Mouse (Mus musculus) limb, embryonic 11.5 days (tissue): ENCODE measurements around the gene Casd1. TPM values are rescaled to one million over a fixed set of nuclear protein-coding genes. Genes with fewer than 3 reads are reported as not detected.

Experiments used
- ATAC-seq: fragments of 200-750 bp; cut with Nextera tagmentation; 2 replicates; pipeline ENCODE4 v1.8.0; 2017; ENCODE audit warnings: low read depth; ENCODE audit not compliant: insufficient number of reproducible peaks, low FRiP score, low TSS enrichment
- DNase-seq: peaks from one replicate; pipeline ENCODE4 v3.0.0-alpha.2; 2015; ENCODE audit warnings: low spot score
- H3K27ac ChIP-seq: fragments of 300-500 bp; sonication (generic); replicated peaks from 2 replicates; pipeline ENCODE4 v1.5.1; 2014; ENCODE audit warnings: low read depth, mild to moderate bottlenecking, low read length
- H3K27me3 ChIP-seq: fragments of 300-500 bp; sonication (generic); 2 replicates; pipeline ENCODE4 v1.6.1; 2014; ENCODE audit warnings: mild to moderate bottlenecking, low read length, mixed read lengths; ENCODE audit not compliant: control insufficient read depth, insufficient read depth
- H3K36me3 ChIP-seq: fragments of 300-500 bp; sonication (generic); 2 replicates; pipeline ENCODE4 v1.6.1; 2014; ENCODE audit warnings: mild to moderate bottlenecking, low read length, moderate library complexity, mixed read lengths; ENCODE audit not compliant: control insufficient read depth, insufficient read depth
- H3K4me1 ChIP-seq: fragments of 300-500 bp; sonication (generic); 2 replicates; pipeline ENCODE4 v1.6.1; 2014; ENCODE audit warnings: low read length, mixed read lengths; ENCODE audit not compliant: control insufficient read depth, insufficient read depth
- H3K4me2 ChIP-seq: fragments of 300-500 bp; sonication (generic); 2 replicates; pipeline ENCODE4 v1.6.1; 2014; ENCODE audit warnings: low read depth, mild to moderate bottlenecking, moderate library complexity; ENCODE audit not compliant: severe bottlenecking
- H3K4me3 ChIP-seq: fragments of 300-500 bp; sonication (generic); 2 replicates; pipeline ENCODE4 v1.5.1; 2014; ENCODE audit warnings: low read depth, low read length
- H3K9ac ChIP-seq: fragments of 300-500 bp; sonication (generic); 2 replicates; pipeline ENCODE4 v1.6.1; 2014; ENCODE audit warnings: mild to moderate bottlenecking, low read length
- H3K9me3 ChIP-seq: fragments of 300-500 bp; sonication (generic); 2 replicates; pipeline ENCODE4 v1.6.1; 2016; ENCODE audit warnings: low read length; ENCODE audit not compliant: control insufficient read depth
- WGBS: fragments of 180-500 bp; shearing (Covaris S2); extraction: QIAGEN DNeasy Blood & Tissue Kit; methylation state at CpG from one replicate; pipeline ENCODE4 v1.1.7; 2014; 5-methylcytosine and 5-hydroxymethylcytosine counted together
- polyA plus RNA-seq: library from polyadenylated mRNA; unstranded; fragments of >200 nt; fragmentation: Nextera tagmentation; extraction: Ambion mirVana; gene quantifications from 2 replicates; pipeline ENCODE4 v1.2.1, GENCODE M21; 2014

Casd1 gene
- polyA plus RNA-seq, 1 experiment from 2014 or later: 79.2 TPM

DNA sequence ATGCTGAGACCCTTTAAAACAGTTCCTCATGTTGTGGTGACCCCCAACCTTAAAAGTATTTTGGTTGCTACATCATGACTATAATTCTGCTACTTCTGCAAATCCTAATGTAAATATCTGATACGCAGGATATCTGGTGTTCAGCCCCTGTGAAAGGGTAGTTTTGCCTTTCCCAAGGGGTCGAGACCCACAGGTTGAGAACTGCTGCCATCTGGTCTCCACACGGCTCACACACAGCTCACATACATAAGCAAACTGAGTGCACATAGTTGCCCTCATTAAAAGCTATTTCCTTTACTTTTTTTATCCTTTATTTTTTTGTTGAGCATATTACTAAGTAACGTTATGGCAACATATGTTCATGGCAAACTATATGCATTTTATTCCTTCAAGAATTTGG, 30.2 kb upstream of the Casd1 start:
- H3K4me3 ChIP-seq: no peak overlapping the region
- WGBS: 18% methylated on average over 4 of the region's 4 CpGs
- H3K27me3 ChIP-seq: no peaks in the 10 kb centered on the region
- DNase-seq: peak; percentile 86
- no peaks in the 10 kb centered on the region for H3K36me3 ChIP-seq
- H3K4me1 ChIP-seq: peaks cover 10% of the 10 kb centered on the region; the same call in 1 of the 2 replicates
- H3K9ac ChIP-seq: no peak overlapping the region
- no peak overlapping the region for H3K4me2 ChIP-seq
- H3K9me3 ChIP-seq: no peaks in the 10 kb centered on the region
- peak; percentile 67; the same call in 1 of the 2 replicates for ATAC-seq
- H3K27ac ChIP-seq: peak overlapping the region; percentile 56; the same call in 1 of the 2 replicates

DNA sequence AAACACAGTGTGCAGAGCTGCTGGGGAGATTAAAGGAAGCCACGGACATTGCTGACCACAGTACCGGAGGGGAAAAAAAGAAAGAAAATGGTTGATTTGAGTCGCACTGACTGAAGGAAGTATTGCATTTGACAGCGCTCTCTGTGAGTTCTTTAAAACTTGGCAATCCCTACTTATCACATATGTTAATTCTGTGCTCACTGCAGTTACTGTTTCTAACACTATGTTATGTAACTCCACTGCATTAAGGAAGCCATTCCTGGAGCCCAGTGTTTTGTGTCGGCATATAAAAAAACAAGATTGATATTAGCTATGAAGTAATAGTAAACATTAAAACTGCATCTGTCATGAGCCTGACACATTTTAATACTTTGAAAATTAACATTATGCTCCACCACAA, 22.9 kb upstream of the Casd1 start:
- WGBS: 66% methylated on average over 5 of the region's 5 CpGs
- Histone ChIP-seq H3K9me3 (no peaks in the 10 kb centered on the region), H3K27ac (no peak overlapping the region), H3K4me3 (no peak overlapping the region), H3K36me3 (no peaks in the 10 kb centered on the region), H3K9ac (no peak overlapping the region), H3K4me1 (0 out of 2 replicates have a peak, but pooled peaks cover 2% of the 10 kb centered on the region), H3K27me3 (no peaks in the 10 kb centered on the region), H3K4me2 (no peak overlapping the region)
- ATAC-seq (no peak), DNase-seq (no peak)

DNA sequence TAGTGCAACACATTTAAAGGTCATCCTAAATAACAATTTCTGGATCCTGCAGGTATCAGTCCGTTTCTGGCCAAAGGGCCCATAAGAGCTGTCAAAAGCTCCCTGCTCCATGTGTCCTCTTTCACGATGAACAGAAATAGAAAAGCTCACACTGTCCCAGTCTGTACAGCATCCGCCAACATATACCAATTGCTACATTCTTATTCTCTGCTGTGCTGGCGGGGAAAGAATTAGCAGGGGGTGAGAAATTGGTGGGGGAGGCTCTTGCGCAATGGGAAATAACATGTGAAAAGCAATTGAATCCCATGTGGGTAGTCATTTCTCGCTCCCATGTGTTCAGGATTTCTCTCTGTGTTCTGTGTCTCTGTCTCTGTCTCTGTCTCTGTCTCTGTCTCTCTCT, 22.3 kb upstream of the Casd1 start:
- 0 out of 2 replicates have a peak, but pooled peaks cover 4% of the 10 kb centered on the region for H3K4me1 ChIP-seq
- H3K4me3 ChIP-seq: no peak overlapping the region
- no peak for ATAC-seq
- 84% methylated on average over 6 of the region's 6 CpGs for WGBS
- H3K4me2 ChIP-seq: no peak overlapping the region
- H3K27ac ChIP-seq: no peak overlapping the region
- H3K9ac ChIP-seq: no peak overlapping the region
- no peaks in the 10 kb centered on the region for H3K9me3 ChIP-seq
- H3K27me3 ChIP-seq: no peaks in the 10 kb centered on the region
- no peaks in the 10 kb centered on the region for H3K36me3 ChIP-seq
- DNase-seq: no peak

DNA sequence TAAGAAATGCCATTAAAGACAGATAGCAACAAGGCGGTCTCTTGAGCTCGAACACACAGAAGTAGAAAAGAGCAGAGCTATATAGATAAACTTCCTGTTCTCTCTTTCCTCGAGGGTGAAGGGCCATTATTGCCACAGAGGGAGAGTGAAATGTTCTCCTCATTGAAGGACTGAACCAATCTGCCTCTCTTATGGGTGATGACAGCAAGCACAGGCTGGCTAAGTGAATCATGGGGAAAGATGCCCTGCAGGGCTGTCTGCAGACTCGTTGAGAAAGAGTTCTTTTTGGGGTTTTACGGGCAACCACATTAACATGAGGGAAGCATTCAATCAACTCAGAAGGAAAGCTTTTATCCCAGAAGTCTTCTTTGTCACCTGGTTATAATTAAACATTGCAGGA, 21.0 kb upstream of the Casd1 start:
- Histone ChIP-seq H3K9ac (no peak overlapping the region), H3K27me3 (no peaks in the 10 kb centered on the region), H3K4me1 (0 out of 2 replicates have a peak, but pooled peaks cover 4% of the 10 kb centered on the region), H3K27ac (no peak overlapping the region), H3K9me3 (no peaks in the 10 kb centered on the region), H3K36me3 (no peaks in the 10 kb centered on the region), H3K4me3 (no peak overlapping the region), H3K4me2 (no peak overlapping the region)
- DNase-seq (no peak), ATAC-seq (no peak)
- 25% methylated on average over 5 of the region's 5 CpGs for WGBS

DNA sequence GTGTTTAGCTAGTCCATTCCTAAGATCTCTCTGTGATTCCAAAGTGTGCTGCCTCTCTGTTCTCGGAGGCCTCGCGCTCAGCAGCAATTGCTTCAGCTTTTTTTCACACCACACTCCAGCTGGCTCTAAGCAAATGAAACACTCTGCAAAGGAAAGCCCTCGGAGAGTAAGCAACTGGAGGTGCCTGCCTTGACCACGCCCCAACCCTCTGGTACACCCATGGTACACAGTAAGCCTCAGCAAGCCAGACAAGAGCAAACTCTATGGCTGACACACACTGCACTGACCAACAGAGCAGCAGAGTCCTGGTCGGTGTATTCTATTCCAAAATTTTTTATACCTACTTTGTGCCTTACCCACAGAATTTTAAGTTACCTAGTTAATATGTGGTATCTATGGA, 17.2 kb upstream of the Casd1 start:
- 0 out of 2 replicates have a peak, but pooled peaks cover 4% of the 10 kb centered on the region for H3K4me1 ChIP-seq
- ATAC-seq: no peak
- DNase-seq: no peak
- WGBS: 35% methylated on average over 6 of the region's 6 CpGs
- no peak overlapping the region for H3K27ac ChIP-seq
- no peak overlapping the region for H3K4me2 ChIP-seq
- no peaks in the 10 kb centered on the region for H3K9me3 ChIP-seq
- H3K36me3 ChIP-seq: no peaks in the 10 kb centered on the region
- no peak overlapping the region for H3K4me3 ChIP-seq
- no peaks in the 10 kb centered on the region for H3K27me3 ChIP-seq
- H3K9ac ChIP-seq: no peak overlapping the region

DNA sequence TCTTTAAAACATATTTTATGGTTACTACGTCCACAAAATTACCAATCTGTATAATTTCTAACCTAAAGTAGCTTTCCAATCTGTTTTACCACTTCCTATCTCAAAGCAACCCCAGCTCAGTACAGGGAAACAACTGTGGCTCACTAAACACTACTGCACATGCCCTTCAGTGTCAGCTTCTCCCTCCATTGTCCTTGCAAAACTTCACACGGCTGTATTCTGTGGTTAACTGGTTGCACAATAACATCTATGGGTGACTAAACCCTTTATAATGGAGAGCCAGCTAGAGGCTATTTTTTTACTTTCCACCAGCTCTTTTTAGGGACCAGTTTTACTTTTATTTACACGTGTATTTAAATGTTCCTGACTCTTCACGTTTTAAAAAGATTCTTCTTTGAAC, 12.7 kb upstream of the Casd1 start:
- DNase-seq (no peak), ATAC-seq (no peak)
- no peak overlapping the region for H3K4me2 ChIP-seq
- 0 out of 2 replicates have a peak, but pooled peaks cover under 1% of the 10 kb centered on the region for H3K4me1 ChIP-seq
- no peak overlapping the region for H3K27ac ChIP-seq
- H3K9ac ChIP-seq: no peak overlapping the region
- no peaks in the 10 kb centered on the region for H3K36me3 ChIP-seq
- no peak overlapping the region for H3K4me3 ChIP-seq
- H3K9me3 ChIP-seq: no peaks in the 10 kb centered on the region
- no peaks in the 10 kb centered on the region for H3K27me3 ChIP-seq
- WGBS: 85% methylated on average over 4 of the region's 4 CpGs

DNA sequence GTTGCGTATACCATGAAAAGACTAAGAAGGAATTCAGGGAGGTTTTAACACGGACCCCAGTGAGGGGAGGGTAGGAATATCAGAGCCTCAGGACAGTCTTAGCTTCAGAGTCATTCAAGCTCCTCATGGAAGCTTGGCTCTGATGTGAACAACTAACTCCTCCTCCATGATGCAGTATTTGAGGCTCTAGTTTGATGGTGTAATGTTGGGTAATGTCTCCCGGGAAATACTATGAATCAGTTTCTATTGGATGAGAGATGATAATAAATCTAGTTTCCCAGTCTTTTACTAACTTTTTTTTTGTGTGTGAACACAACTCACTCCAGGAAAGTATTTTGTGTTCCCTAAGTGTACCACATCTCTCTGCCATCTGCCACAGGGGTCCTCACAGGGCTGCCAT, 11.9 kb upstream of the Casd1 start:
- no peak for ATAC-seq
- 93% methylated on average over 3 of the region's 3 CpGs for WGBS
- DNase-seq: no peak

DNA sequence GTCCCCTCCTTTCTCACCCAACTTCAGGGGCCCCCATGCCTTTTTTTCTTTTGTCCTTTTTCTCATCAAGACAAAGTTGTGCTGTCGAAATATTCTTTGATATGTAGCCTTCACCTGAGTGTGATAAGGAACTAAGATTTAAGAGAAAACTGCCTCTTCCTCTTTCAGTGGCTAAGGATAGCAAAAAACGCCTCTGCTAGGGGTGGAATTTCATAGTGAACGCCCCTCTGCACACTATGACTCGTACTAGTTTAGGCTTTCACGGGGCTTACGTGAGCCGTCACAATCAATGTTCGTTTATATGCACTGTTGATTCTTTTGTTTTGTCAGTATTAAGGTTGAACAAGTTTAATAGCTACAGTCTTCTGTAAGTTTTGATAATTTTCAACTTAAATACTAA, 10.6 kb upstream of the Casd1 start:
- 79% methylated on average over 8 of the region's 8 CpGs for WGBS
- Histone ChIP-seq H3K9ac (no peak overlapping the region), H3K4me1 (no peaks in the 10 kb centered on the region), H3K4me2 (no peak overlapping the region), H3K27ac (no peak overlapping the region), H3K9me3 (no peaks in the 10 kb centered on the region), H3K27me3 (no peaks in the 10 kb centered on the region), H3K36me3 (no peaks in the 10 kb centered on the region), H3K4me3 (no peak overlapping the region)
- no peak for DNase-seq
- no peak for ATAC-seq

More for the DNA sequence above, 11.9 kb upstream of the Casd1 start:
- Histone ChIP-seq H3K36me3 (no peaks in the 10 kb centered on the region), H3K27ac (no peak overlapping the region), H3K4me1 (no peaks in the 10 kb centered on the region), H3K4me2 (no peak overlapping the region), H3K4me3 (no peak overlapping the region), H3K9ac (no peak overlapping the region), H3K9me3 (no peaks in the 10 kb centered on the region), H3K27me3 (no peaks in the 10 kb centered on the region)

DNA sequence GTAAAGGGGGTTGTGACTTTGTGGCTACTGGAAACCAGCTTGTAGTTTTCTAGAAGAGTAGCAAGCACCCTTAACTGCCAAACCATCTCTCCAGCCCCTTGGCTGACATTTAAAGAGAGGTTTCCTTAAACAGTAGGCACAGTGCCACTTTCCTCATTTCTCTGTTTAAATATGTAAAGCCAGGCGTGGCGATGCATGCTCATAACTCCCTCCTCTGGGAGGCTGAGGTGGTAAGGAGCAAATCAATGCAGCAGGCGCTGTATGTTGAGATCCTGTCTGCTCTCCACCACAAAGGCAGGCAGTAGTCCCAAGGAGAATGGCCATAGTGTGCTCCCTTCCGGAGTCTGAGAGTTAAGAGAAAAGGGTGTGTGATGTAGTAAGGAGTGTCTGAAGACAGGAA, 2.9 kb upstream of the Casd1 start:
- DNase-seq (no peak), ATAC-seq (no peak)
- H3K9me3 ChIP-seq: no peaks in the 10 kb centered on the region
- H3K27me3 ChIP-seq: no peaks in the 10 kb centered on the region
- H3K36me3 ChIP-seq: no peaks in the 10 kb centered on the region; the same call in 1 of the 2 replicates
- no peak overlapping the region for H3K27ac ChIP-seq
- H3K4me1 ChIP-seq: peaks cover 12% of the 10 kb centered on the region
- no peak overlapping the region for H3K9ac ChIP-seq
- H3K4me3 ChIP-seq: no peak overlapping the region
- no peak overlapping the region for H3K4me2 ChIP-seq
- 84% methylated on average over 4 of the region's 4 CpGs for WGBS
